Mouse (Mus musculus): ENCODE data around the gene 1700029I15Rik. TPM values are rescaled to one million over a fixed set of nuclear protein-coding genes. Genes with fewer than 3 reads are reported as not detected.
"Not testable (repeated sequence)": the region's sequence is repeated elsewhere in the genome, so short reads cannot be mapped to it uniquely, and the experiment has no call there.

The 1700029I15Rik gene
- polyA plus RNA-seq, 1 experiment from 2014 or later = 6.8 TPM

DNA sequence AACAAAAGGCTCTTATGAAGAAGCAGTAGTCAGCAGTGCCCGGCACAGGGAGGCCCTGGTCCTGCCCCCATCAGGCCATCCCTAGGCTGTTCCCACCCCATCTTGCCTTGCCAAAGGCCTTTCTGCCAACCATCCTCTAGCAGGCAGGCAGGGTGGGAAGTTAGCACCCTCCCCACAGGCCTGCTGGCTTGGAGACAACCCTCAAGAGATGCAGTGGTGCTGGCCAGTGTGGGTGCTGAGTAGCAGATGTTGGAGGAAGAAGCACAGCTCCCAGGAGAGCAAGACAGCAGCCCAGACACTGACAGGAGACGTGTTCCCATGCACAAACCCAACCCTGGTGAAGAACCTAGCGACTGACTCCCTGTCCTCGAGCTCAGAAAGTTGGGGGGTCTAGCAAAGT lies 5.3 kb downstream of the 1700029I15Rik start:
- Histone ChIP-seq H3K36me3 (peaks cover 46% of the 10 kb centered on the region), H3K27ac (replicated peaks) (peak overlapping the region; percentile 93; the same call in 1 of the 2 replicates), H3K4me1 (peaks cover 51% of the 10 kb centered on the region)

DNA sequence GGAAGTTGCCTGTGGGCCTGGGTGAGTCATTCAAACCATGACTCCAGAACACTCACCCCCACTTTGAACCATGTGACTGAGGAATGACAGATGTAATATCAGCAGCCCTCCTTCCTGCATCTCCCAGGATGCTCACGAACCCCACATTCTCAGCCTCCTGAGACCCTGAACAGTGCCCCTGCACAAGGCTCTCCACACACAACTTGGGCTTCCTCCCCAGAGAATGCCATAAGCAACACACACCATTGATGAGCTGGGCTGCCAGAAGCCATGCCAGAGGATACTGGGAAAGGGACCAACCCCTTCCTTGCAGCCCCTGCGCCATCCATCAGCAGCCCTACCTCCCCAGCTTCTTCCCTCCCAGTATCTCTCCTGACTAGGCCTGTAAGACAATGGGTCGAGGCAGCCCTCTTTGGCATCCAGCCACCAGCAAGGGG lies 5.8 kb downstream of the 1700029I15Rik start:
- no peaks in the 10 kb centered on the region for H3K27me3 ChIP-seq
- no peaks in the 10 kb centered on the region for H3K9me3 ChIP-seq
- peak overlapping the region; percentile 93 for H3K27ac ChIP-seq (replicated peaks)
- peak overlapping the region; percentile 84 for H3K9ac ChIP-seq (replicated peaks)
- no peak for ATAC-seq (replicated peaks)
- peak overlapping the region; percentile 83 for H3K4me3 ChIP-seq
- peak overlapping the region; percentile 66 for H3K4me2 ChIP-seq (replicated peaks)
- H3K4me1 ChIP-seq = peaks cover 55% of the 10 kb centered on the region
- H3K36me3 ChIP-seq = peaks cover 42% of the 10 kb centered on the region
- 33% methylated on average over 3 of the region's 3 CpGs for WGBS

More for the DNA sequence above, 5.3 kb downstream of the 1700029I15Rik start:
- Histone ChIP-seq H3K9me3 (no peaks in the 10 kb centered on the region), H3K4me2 (replicated peaks) (peak overlapping the region; percentile 66), H3K9ac (replicated peaks) (peak overlapping the region; percentile 84), H3K4me3 (peak overlapping the region; percentile 83), H3K27me3 (no peaks in the 10 kb centered on the region)
- ATAC-seq (replicated peaks) = no peak
- 69% methylated on average over 4 of the region's 4 CpGs for WGBS

DNA sequence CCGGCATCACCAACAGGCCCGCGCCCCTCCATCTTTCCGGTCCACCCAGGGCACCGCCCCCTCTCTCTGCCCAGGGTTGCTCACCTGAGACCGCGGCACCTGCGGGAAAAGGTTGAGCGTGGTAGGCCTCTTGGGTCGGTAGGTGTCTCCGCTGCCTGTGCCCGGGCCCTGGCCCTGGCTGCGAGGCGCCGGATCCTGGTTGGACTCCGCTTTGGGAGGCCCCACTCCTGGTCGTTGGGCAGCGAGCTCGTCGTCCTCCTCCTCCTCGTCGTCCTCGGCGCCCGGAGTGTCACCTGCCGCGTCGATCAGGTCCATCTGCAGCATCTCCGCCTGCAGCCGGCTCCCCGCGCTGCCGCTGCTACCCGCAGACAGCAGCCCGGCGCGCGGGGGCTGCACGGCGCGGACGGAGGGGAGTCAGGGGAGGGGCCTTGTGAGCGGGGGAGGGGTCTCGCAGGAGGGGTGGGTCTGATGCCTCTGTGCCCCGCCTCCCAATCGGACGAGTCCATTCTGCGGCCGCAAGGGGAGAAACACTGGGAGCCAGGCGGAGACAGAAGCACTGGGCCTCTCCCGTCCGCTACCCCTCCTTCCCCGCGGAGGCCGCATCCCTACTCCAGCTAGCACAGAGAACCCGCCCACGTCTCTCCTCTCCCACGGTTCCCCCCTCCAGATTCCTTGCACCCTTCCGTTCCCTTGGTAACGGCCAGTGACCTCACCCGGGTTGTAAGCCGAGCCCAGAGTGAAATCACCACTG lies 6.7 kb downstream of the 1700029I15Rik start:
- ATAC-seq (replicated peaks) = peak; percentile 91
- peaks cover 32% of the 10 kb centered on the region for H3K36me3 ChIP-seq
- H3K4me1 ChIP-seq = peaks cover 57% of the 10 kb centered on the region
- no peaks in the 10 kb centered on the region for H3K9me3 ChIP-seq
- H3K9ac ChIP-seq (replicated peaks) = peak overlapping the region; percentile 84
- H3K27ac ChIP-seq (replicated peaks) = peak overlapping the region; percentile 93
- peak overlapping the region; percentile 66 for H3K4me2 ChIP-seq (replicated peaks)
- 1% methylated on average over 57 of the region's 62 CpGs for WGBS
- peak overlapping the region; percentile 83 for H3K4me3 ChIP-seq
- no peaks in the 10 kb centered on the region for H3K27me3 ChIP-seq

DNA sequence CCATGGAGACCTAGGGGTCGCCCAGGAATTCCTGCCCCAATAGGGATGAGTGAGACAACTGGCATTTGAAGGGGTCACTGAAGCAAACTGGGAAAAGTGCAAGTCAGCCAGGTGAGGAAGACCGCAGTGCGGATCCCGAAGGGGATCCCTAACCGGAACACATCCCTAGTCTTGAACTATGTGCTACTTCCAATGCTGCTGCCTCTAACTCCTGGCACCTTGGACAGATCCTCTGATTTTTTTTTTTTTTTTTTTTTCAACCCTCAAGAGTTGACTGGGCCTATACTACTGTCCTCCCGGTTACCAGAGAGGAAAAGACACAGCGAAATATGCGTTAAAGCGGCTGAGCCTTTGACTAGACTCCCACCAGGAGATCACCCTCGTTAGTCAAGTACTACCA lies 7.3 kb downstream of the 1700029I15Rik start:
- 1% methylated on average over 10 of the region's 10 CpGs for WGBS
- Histone ChIP-seq H3K36me3 (peaks cover 27% of the 10 kb centered on the region), H3K4me1 (peaks cover 57% of the 10 kb centered on the region)

DNA sequence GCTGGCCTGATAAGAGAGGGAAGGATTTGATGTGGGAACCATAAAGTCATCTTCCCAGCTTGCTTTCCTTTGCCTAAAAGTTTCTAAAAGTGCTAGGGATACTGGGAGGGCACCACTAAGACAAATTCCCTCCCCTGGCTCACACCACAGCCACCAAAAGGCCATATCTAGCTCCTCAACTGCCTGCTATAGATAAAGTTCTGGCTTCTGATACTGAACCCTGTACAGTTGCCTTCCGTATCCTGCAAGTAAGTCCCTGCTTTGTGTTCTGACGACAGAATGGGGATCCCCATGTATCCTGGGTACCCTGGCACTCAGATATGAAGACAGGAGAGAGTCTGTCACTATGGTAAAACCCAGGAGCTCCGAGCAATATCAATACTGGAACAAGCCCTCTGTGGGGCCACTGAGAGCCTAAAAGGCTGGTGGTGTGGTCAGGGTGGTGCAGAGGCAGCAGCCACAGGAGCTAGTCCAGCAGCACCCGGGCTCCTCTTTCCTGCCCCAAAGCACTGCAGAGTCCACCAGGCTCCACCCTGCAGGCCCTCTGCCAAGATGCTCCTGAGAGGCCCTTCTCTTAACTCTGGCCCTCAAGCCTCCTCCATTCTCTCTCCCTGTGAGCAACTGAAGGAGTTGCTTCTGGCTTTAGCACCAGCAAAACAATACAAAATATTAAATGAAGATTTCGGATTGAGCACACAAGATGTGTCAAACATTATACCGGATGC lies 8.0 kb downstream of the 1700029I15Rik start:
- Histone ChIP-seq H3K9ac (replicated peaks) (no peak overlapping the region), H3K36me3 (peaks cover 20% of the 10 kb centered on the region), H3K4me3 (no peak overlapping the region), H3K4me1 (peaks cover 57% of the 10 kb centered on the region), H3K27ac (replicated peaks) (peak overlapping the region; percentile 93), H3K9me3 (no peaks in the 10 kb centered on the region), H3K4me2 (replicated peaks) (peak overlapping the region; percentile 66; the same call in 1 of the 2 replicates), H3K27me3 (no peaks in the 10 kb centered on the region)
- 70% methylated on average over 6 of the region's 6 CpGs for WGBS
- no peak for ATAC-seq (replicated peaks)

More for the DNA sequence above, 7.3 kb downstream of the 1700029I15Rik start:
- H3K4me3 ChIP-seq = peak overlapping the region; percentile 83
- H3K4me2 ChIP-seq (replicated peaks) = peak overlapping the region; percentile 66
- peak overlapping the region; percentile 84 for H3K9ac ChIP-seq (replicated peaks)
- H3K27me3 ChIP-seq = no peaks in the 10 kb centered on the region
- no peaks in the 10 kb centered on the region for H3K9me3 ChIP-seq
- H3K27ac ChIP-seq (replicated peaks) = peak overlapping the region; percentile 93
- ATAC-seq (replicated peaks) = peak; percentile 21; the same call in 1 of the 2 replicates

DNA sequence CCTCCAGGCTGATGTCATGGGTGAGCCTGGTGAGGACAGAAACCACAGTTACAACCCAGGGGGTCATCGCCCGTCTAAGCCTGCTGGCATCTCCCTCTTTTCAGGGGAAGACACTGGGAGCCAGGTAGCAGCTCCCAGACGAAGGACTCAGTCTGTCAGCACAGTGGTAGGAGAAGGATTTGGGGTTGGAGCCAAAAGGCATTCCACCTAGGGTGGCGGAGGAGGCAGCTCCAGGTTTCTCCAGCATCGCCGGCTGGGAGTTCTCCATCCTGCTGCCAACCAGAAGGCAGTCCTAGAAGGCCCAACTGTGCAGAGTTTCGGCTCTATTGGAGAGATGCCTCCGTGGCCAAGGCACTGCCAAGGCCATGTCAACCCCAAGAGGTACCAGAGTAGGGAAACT lies 8.8 kb downstream of the 1700029I15Rik start:
- Histone ChIP-seq H3K9ac (replicated peaks) (no peak overlapping the region), H3K9me3 (no peaks in the 10 kb centered on the region), H3K27ac (replicated peaks) (no peak overlapping the region), H3K36me3 (peaks cover 12% of the 10 kb centered on the region), H3K27me3 (no peaks in the 10 kb centered on the region), H3K4me3 (no peak overlapping the region), H3K4me1 (peaks cover 57% of the 10 kb centered on the region), H3K4me2 (replicated peaks) (no peak overlapping the region)
- WGBS = 80% methylated on average over 8 of the region's 8 CpGs
- ATAC-seq (replicated peaks) = no peak

DNA sequence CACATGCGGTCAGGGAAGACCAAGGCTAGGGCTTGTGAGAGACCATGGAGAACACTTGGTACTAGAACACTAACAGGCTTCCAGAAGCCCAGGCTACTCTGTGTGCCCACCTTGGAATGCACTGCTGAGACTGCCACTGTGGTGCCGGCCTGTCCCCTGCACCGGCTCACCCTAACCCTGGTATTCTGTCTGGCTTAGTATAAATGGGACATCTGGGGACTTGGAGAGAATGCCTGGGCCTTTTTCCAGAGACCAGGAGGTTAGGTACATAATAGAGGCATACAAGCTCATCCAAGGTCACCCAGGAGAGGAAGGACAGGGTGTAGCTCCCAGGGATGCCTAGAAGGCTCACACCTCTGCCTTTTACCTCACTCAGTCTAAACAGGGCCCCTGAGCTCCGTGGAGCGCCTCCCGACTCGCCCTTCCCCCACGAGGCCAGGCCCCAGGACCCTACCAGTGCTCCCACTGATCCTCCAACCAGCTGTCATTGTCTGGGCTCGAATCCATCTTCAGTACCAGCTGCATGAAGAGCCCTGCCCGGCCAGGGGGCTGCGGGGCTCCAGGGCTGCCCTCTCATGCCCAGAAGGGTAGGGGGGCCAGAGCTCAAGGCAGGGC lies 9.5 kb downstream of the 1700029I15Rik start:
- H3K27ac ChIP-seq (replicated peaks) = peak overlapping the region; percentile 62
- WGBS = 17% methylated on average over 11 of the region's 11 CpGs

DNA sequence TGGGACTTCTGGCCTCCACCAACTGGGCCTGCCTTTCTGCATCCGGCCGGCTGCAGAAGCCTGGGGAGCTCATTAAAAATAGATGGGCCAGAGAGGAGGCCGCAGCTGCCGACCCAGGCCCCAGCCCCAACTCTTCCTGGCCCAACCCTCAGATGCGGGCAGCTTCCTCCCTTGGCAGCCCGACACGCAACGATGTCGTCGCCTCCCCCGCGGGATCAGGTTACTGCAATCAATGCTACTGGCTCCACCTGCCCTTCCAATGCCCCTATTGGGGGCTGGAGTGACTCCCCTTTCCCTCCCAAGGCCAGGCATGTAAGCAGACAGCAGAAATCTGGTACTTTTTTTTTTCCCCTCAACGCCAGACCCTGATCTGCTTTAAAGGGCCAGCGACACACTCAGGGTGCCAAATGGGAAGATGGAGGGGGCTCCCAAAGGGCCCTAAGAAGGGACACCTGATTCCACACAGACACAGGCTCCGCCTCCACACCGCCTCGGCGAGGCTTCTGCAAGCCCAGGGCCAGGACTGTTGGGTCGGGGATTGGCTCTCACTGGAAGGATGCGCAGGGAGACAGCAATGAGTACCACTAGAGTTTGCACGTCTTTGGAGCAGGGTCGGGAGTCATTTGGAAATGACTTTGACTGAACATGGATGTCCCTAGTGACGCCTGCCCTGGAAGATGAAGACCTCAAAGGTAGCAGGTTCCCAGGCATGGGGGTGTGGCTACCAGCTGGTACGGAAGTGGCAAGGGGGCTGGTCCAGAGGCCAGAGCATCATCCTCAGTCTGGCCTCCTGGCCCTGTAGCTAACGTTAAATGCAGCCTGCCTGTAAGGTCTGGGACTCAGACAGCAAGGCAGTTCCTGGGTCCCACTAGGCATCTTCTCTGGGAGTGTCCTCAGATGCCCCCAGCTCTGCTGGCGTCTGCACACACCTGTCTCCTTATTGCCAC lies 10.3 kb downstream of the 1700029I15Rik start:
- H3K36me3 ChIP-seq = no peaks in the 10 kb centered on the region
- H3K27me3 ChIP-seq = no peaks in the 10 kb centered on the region
- peak overlapping the region; percentile 47 for H3K9ac ChIP-seq (replicated peaks)
- H3K4me1 ChIP-seq = peaks cover 55% of the 10 kb centered on the region
- WGBS = 7% methylated on average over 26 of the region's 26 CpGs
- H3K4me3 ChIP-seq = peak overlapping the region; percentile 32
- H3K4me2 ChIP-seq (replicated peaks) = peak overlapping the region; percentile 46
- no peaks in the 10 kb centered on the region for H3K9me3 ChIP-seq
- ATAC-seq (replicated peaks) = no peak
- peak overlapping the region; percentile 62 for H3K27ac ChIP-seq (replicated peaks)

More for the DNA sequence above, 9.5 kb downstream of the 1700029I15Rik start:
- peaks cover 57% of the 10 kb centered on the region for H3K4me1 ChIP-seq
- H3K9me3 ChIP-seq = no peaks in the 10 kb centered on the region
- H3K4me2 ChIP-seq (replicated peaks) = peak overlapping the region; percentile 46
- H3K27me3 ChIP-seq = no peaks in the 10 kb centered on the region
- no peak for ATAC-seq (replicated peaks)
- H3K9ac ChIP-seq (replicated peaks) = peak overlapping the region; percentile 47
- peaks cover 5% of the 10 kb centered on the region for H3K36me3 ChIP-seq
- H3K4me3 ChIP-seq = peak overlapping the region; percentile 32

DNA sequence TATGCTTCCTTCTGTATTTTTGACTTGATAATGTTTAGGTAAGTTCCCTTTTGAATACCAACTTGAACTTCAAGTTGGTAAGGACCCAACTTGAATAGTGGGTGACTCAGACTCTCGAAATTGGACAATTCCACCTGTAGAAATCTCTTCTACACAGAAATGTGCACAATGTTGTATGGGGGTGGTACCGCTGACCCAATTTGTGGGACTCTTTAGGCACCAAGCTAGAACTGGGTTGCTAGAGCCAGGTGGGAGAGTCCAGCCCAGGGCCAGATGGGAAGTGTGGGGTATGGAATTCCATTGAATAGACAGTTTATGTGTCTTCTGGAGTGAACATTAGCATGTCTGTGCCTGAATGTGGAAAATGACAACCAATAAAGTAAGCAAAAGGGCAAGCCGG lies 13.2 kb downstream of the 1700029I15Rik start:
- WGBS = 94% methylated on average over 3 of the region's 3 CpGs
- Histone ChIP-seq H3K9me3 (no peaks in the 10 kb centered on the region), H3K4me2 (replicated peaks) (no peak overlapping the region), H3K36me3 (no peaks in the 10 kb centered on the region), H3K4me3 (no peak overlapping the region), H3K4me1 (peaks cover 53% of the 10 kb centered on the region), H3K27ac (replicated peaks) (no peak overlapping the region), H3K27me3 (no peaks in the 10 kb centered on the region), H3K9ac (replicated peaks) (no peak overlapping the region)
- ATAC-seq (replicated peaks) = no peak

DNA sequence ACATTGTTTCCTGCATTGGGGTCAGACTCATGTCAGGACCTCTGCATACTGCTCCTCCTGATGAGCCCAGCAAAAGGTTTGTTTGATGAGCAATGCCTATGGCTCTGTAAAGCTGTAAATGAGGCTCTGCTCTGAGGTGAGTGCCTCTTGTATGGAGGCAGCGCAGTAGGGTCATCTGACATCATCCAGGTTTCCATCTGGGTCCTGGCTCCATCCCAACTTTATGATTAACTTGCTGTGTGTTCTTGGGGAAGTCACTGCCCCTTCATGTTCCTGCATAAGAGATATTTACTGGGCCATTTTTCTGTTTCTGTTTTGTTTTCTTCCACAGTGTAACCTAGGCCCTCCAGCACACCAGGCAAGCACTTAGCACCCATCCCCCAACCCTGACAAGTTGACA lies 15.1 kb downstream of the 1700029I15Rik start:
- Histone ChIP-seq H3K4me1 (peaks cover 39% of the 10 kb centered on the region), H3K27me3 (no peaks in the 10 kb centered on the region), H3K36me3 (no peaks in the 10 kb centered on the region), H3K9me3 (no peaks in the 10 kb centered on the region), H3K27ac (replicated peaks) (no peak overlapping the region), H3K9ac (replicated peaks) (no peak overlapping the region), H3K4me3 (no peak overlapping the region), H3K4me2 (replicated peaks) (no peak overlapping the region)
- 81% methylated on average over 1 of the region's 1 CpGs for WGBS
- ATAC-seq (replicated peaks) = no peak

DNA sequence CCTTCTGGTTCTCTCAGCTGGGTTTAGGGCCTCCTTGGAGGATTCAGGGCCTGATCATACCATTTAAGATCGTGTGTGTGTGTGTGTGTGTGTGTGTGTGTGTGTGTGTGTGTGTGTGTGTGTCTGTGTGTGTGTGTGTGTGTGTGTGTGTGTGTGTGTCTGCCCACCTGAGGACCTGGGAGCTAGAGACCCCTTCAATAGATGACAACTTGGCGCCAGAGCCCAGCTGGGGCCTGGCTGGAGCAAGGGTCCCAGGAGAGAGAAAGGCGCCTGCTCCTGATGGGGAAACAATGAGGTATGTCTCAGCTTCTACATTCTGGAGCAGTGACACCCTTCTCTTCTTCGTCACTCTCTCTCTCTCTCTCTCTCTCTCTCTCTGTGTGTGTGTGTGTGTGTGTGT lies 17.5 kb downstream of the 1700029I15Rik start:
- ATAC-seq (replicated peaks); H3K9me3 ChIP-seq; H3K27me3 ChIP-seq; H3K36me3 ChIP-seq: not testable (repeated sequence)
- Histone ChIP-seq H3K4me2 (replicated peaks) (peak overlapping the region; percentile 80), H3K9ac (replicated peaks) (0 out of 2 replicates have a peak overlapping the region, but pooled peaks have one; percentile 15), H3K4me1 (peaks cover 31% of the 10 kb centered on the region), H3K4me3 (peak overlapping the region; percentile 66), H3K27ac (replicated peaks) (0 out of 2 replicates have a peak overlapping the region, but pooled peaks have one; percentile 8)
- 58% methylated on average over 3 of the region's 4 CpGs for WGBS
